Mouse (Mus musculus) layer of hippocampus, postnatal 14 days (tissue): ENCODE data around the gene Ascc3. TPM values are rescaled to one million over a fixed set of nuclear protein-coding genes. Genes with fewer than 3 reads are reported as not detected.
A peak's percentile ranks its signal among the peaks of the same experiment; 100 is the strongest.

Experiments
- DNase-seq, 2 experiments: peaks; one replicate each; pipeline ENCODE4 v3.0.0; 2021 to 2022; ENCODE audit warnings: low spot score in 2 of 2, mixed read lengths in 1 of 2
- total RNA-seq, 2 experiments: library from RNA; stranded (reverse); gene quantifications; 2 replicates each; pipeline ENCODE4 v1.2.3; 2021

The Ascc3 gene
- total RNA-seq, 2 experiments from 2014 or later = 23.0 to 25.5 TPM

- no peak for DNase-seq
Observed at GRCm38 (mm10) chr10:50762069-50762468, 169.6 kb downstream of the Ascc3 start.

GRCm38 (mm10) chr10:50762984-50763383, 170.5 kb downstream of the Ascc3 start:
- DNase-seq = no peak

- DNase-seq = no peak
Observed at GRCm38 (mm10) chr10:50763457-50764310, 171.2 kb downstream of the Ascc3 start.

- no peak for DNase-seq
Observed at GRCm38 (mm10) chr10:50772811-50773210, 180.3 kb downstream of the Ascc3 start.

GRCm38 (mm10) chr10:50773846-50774245, 181.4 kb downstream of the Ascc3 start:
- DNase-seq = no peak

GRCm38 (mm10) chr10:50792840-50793239, 200.4 kb downstream of the Ascc3 start:
- no peak for DNase-seq

GRCm38 (mm10) chr10:50801594-50801993, 209.1 kb downstream of the Ascc3 start:
- DNase-seq = no peak

- DNase-seq = no peak
Observed at GRCm38 (mm10) chr10:50802380-50802779, 209.9 kb downstream of the Ascc3 start.

- DNase-seq = no peak
Observed at GRCm38 (mm10) chr10:50806166-50806565, 213.7 kb downstream of the Ascc3 start.

- DNase-seq = no peak
Observed at GRCm38 (mm10) chr10:50822363-50822762, 229.9 kb downstream of the Ascc3 start.

- DNase-seq = no peak
Observed at GRCm38 (mm10) chr10:50826829-50827228, 234.4 kb downstream of the Ascc3 start.

GRCm38 (mm10) chr10:50834533-50834932, 242.1 kb downstream of the Ascc3 start:
- DNase-seq = no peak

- peak in 1 of 2 experiments; percentile 13 for DNase-seq
Observed at GRCm38 (mm10) chr10:50843363-50843762, 250.9 kb downstream of the Ascc3 start.

GRCm38 (mm10) chr10:50868202-50868601, 275.7 kb downstream of the Ascc3 start:
- DNase-seq = no peak

GRCm38 (mm10) chr10:50876952-50877351, 284.5 kb downstream of the Ascc3 start:
- DNase-seq = no peak

GRCm38 (mm10) chr10:50881476-50882069, 289.1 kb downstream of the Ascc3 start:
- DNase-seq = no peak

- no peak for DNase-seq
Observed at GRCm38 (mm10) chr10:50882366-50882765, 289.9 kb downstream of the Ascc3 start.

GRCm38 (mm10) chr10:50886305-50886704, 293.8 kb downstream of the Ascc3 start:
- DNase-seq = no peak

GRCm38 (mm10) chr10:50890621-50891020, 298.2 kb downstream of the Ascc3 start:
- no peak for DNase-seq

GRCm38 (mm10) chr10:50891876-50892711, 299.6 kb downstream of the Ascc3 start:
- DNase-seq = no peak

GRCm38 (mm10) chr10:50892751-50893320, 300.4 kb downstream of the Ascc3 start:
- DNase-seq = no peak
